Mouse (Mus musculus): ENCODE results near the gene Krt18.

DNA sequence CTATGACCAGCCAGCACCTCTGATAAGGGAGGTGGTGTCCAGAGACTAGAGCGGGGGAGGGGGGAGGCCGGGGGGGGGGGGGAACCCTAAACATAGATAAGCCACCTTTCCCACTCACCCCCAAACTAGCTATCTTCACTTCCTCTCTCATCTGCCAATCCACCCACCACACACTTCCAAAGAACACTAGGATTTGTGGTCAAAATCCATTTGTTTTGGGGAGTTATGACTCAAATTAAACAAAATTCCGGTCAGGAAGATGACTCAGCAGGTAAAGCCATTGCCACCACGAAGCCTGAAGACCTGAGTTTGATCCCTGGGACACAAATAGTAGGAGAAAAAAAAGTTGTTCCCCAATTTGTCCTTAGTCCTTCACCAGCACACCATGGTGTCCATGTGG lies 13.1 kb upstream of the Krt18 start:
- TF ChIP-seq POLR2A (IDR thresholded peaks at IDR 0.05; ENCODE audit: borderline replicate concordance, control insufficient read depth, low read depth, low read length) = no peak
- TF ChIP-seq CTCF (IDR thresholded peaks at IDR 0.05; ENCODE audit: control insufficient read depth, insufficient read depth, low read length) = no peak
